Mouse (Mus musculus): ENCODE data around the gene Mnt.

DNA sequence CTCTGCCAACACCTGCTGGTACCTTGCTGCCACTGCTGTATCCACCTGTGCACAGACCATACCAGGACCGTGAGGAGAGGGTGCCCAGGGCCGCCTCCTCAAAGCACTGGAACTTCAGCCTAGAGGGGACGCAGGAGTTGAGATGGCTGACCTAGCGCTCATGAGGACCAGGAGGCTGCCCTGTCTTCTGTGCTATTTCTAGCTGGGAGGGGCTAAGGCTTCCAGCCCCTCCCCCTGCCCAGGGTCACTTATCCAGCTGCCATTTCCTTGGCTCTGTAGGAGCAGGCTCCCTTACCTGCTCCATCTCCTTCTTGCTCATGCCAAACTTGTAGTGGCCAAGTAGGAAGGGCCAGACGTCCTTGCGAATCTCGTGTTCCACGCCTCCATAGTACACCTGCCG lies 27.0 kb downstream of the Mnt start:
- TF ChIP-seq CTCF (IDR thresholded peaks at IDR 0.05; ENCODE audit: insufficient read depth, low read depth, low read length) (no peak), POLR2A (IDR thresholded peaks at IDR 0.05; ENCODE audit: insufficient read depth, low read depth, low read length) (no peak)
